ENCODE assay signal across 8 mouse cellular contexts in the genomic region with DNA sequence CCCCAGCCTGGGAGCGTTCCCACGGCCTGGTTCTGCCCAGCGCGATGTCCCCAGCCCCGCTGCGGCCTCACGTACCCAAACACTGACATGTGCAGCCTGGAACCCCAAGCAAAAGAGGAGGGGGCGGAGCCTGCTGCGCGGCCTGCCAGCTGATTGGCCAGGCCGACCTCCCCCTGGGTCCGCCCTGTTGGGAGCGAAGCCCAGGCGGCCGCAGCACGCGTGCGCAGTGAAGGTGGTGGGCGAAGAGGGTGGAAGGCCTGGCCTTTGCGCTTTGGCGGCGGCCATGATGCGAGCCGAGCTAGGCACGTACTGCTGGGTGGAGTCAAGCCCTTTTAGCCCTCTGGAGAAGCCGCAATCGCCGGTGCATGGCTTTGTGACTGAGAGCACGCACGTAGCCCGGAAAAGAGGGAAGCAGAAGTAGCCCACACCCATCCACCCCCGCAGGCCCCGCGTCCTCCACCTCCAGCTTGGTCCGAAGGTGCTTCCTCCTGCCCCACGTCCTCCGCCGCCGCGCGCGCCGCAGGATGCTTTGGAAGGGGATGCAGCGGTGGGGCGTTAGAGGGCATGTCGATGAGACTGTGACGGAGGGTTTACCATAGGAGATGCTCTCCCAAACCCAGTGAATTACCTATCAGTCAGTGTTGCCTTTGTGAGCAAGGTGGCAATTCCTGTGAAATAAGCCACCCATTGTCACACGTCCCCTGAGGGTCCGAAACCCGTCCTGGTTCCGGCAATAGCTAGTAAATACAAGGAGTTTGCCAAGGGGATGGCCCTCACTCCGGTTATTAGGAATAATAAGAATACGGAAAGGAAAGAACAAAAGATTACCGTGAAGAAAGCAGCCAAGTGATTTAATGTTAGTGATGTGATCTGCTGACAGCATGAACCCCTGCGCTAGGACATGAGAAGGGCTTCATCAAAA. TPM values are rescaled to one million over a fixed set of nuclear protein-coding genes. Genes with fewer than 3 reads are reported as not detected.
DNase-seq lines count a peak whose midpoint lies in the region; ATAC-seq lines count a peak whose summit lies in the region.

No protein-coding gene starts in this region.

- H3K36me3 ChIP-seq in heart, embryonic 13.5 days = peaks cover 26% of the 10 kb centered on the region
- H3K36me3 ChIP-seq in liver, embryonic 12.5 days = peaks cover 25% of the 10 kb centered on the region
- H3K36me3 ChIP-seq in stomach, embryonic 15.5 days = peaks cover 14% of the 10 kb centered on the region

- peak overlapping the region; percentile 85 for H3K9ac ChIP-seq in heart, embryonic 13.5 days
- peak overlapping the region; percentile 80 for H3K9ac ChIP-seq in liver, embryonic 12.5 days
- H3K9ac ChIP-seq in stomach, embryonic 15.5 days = peak overlapping the region; percentile 35; the same call in 1 of the 2 replicates

- no peaks in the 10 kb centered on the region for H3K27me3 ChIP-seq in heart, embryonic 13.5 days (replicated peaks)
- no peaks in the 10 kb centered on the region for H3K27me3 ChIP-seq in liver, embryonic 12.5 days (replicated peaks)
- no peaks in the 10 kb centered on the region for H3K27me3 ChIP-seq in stomach, embryonic 15.5 days (replicated peaks)

- WGBS in heart, embryonic 13.5 days = 6% methylated on average over 55 of the region's 55 CpGs
- 7% methylated on average over 55 of the region's 55 CpGs for WGBS in liver, embryonic 12.5 days (ENCODE audit: insufficient replicate concordance)
- 5% methylated on average over 55 of the region's 55 CpGs for WGBS in stomach, embryonic 15.5 days

- H3K9me3 ChIP-seq in heart, embryonic 13.5 days = no peaks in the 10 kb centered on the region
- H3K9me3 ChIP-seq in liver, embryonic 12.5 days (replicated peaks) = no peaks in the 10 kb centered on the region
- H3K9me3 ChIP-seq in stomach, embryonic 15.5 days = no peaks in the 10 kb centered on the region

- peaks cover 19% of the 10 kb centered on the region for H3K4me1 ChIP-seq in heart, embryonic 13.5 days
- H3K4me1 ChIP-seq in liver, embryonic 12.5 days = peaks cover 19% of the 10 kb centered on the region
- peaks cover 4% of the 10 kb centered on the region; the same call in 1 of the 2 replicates for H3K4me1 ChIP-seq in stomach, embryonic 15.5 days

- DNase-seq in CD4-positive helper T cell, adult 2 months (ENCODE audit: low read depth, low spot score) = peak; percentile 98
- DNase-seq in brain, embryonic 18.5 days (ENCODE audit: low read depth, low spot score) = peak; percentile 94
- DNase-seq in kidney, postnatal 10 days = peak; percentile 99
- DNase-seq in natural killer cell, adult 2 months (ENCODE audit: low spot score in 2 of 2) = peak; percentile 96 to 97

- peak overlapping the region; percentile 97 for H3K27ac ChIP-seq in heart, embryonic 13.5 days (replicated peaks)
- peak overlapping the region; percentile 92 for H3K27ac ChIP-seq in liver, embryonic 12.5 days
- peak overlapping the region; percentile 97 for H3K27ac ChIP-seq in stomach, embryonic 15.5 days

- H3K4me2 ChIP-seq in heart, embryonic 13.5 days = peak overlapping the region; percentile 93
- H3K4me2 ChIP-seq in liver, embryonic 12.5 days = peak overlapping the region; percentile 77
- H3K4me2 ChIP-seq in stomach, embryonic 15.5 days = peak overlapping the region; percentile 74

- peak; percentile 99 for ATAC-seq in erythroid progenitor cell, adult 5-6 weeks (replicated peaks; ENCODE audit: low FRiP score, poor library complexity, severe bottlenecking)
- ATAC-seq in heart, embryonic 13.5 days (ENCODE audit: extremely low read depth, insufficient number of reproducible peaks, low FRiP score, low TSS enrichment) = peak; percentile 99
- peak; percentile 99 for ATAC-seq in liver, embryonic 12.5 days
- ATAC-seq in stomach, embryonic 15.5 days (ENCODE audit: insufficient read depth, low FRiP score, low read depth) = peak; percentile 98

- peak overlapping the region; percentile 66 for H3K4me3 ChIP-seq in heart, embryonic 13.5 days
- H3K4me3 ChIP-seq in liver, embryonic 12.5 days = peak overlapping the region; percentile 71
- peak overlapping the region; percentile 53 for H3K4me3 ChIP-seq in stomach, embryonic 15.5 days (replicated peaks)

RNA-seq across cellular contexts. Expression of a gene that starts 0.9 kb away (rescaled TPM):
- not detected in 2 replicates for total RNA-seq in erythroid progenitor cell, adult 5-6 weeks (2015; ENCODE audit: low replicate concordance)
- not detected in 2 replicates for total RNA-seq in erythroid progenitor cell, adult 5-6 weeks (2017; ENCODE audit: low replicate concordance)
- polyA plus RNA-seq in heart, embryonic 13.5 days (2015; fragmentation: Nextera tagmentation; extraction: Ambion mirVana) = 0.69 and 1.2 TPM in 2 replicates
- 0.16 TPM in 1 of 2 replicates, not detected in the other for polyA plus RNA-seq in liver, embryonic 12.5 days (2016; fragmentation: Nextera tagmentation; extraction: Ambion mirVana)
- 0.50 and 0.62 TPM in 2 replicates for polyA plus RNA-seq in stomach, embryonic 15.5 days (2015; fragmentation: Nextera tagmentation; extraction: Ambion mirVana)

RNA-seq across cellular contexts. Expression of a gene that starts 5.5 kb away (rescaled TPM):
- total RNA-seq in erythroid progenitor cell, adult 5-6 weeks (2015; ENCODE audit: low replicate concordance) = 3.6 and 15.5 TPM in 2 replicates
- not detected in 2 replicates for total RNA-seq in erythroid progenitor cell, adult 5-6 weeks (2017; ENCODE audit: low replicate concordance)
- 9.8 and 18.6 TPM in 2 replicates for polyA plus RNA-seq in heart, embryonic 13.5 days (2015; fragmentation: Nextera tagmentation; extraction: Ambion mirVana)
- 8.8 and 9.6 TPM in 2 replicates for polyA plus RNA-seq in liver, embryonic 12.5 days (2016; fragmentation: Nextera tagmentation; extraction: Ambion mirVana)
- polyA plus RNA-seq in stomach, embryonic 15.5 days (2015; fragmentation: Nextera tagmentation; extraction: Ambion mirVana) = 30.8 and 31.8 TPM in 2 replicates

RNA-seq across cellular contexts. Expression of a gene that starts 24.7 kb away (rescaled TPM):
- total RNA-seq in erythroid progenitor cell, adult 5-6 weeks (2015; ENCODE audit: low replicate concordance) = 22.7 and 27.2 TPM in 2 replicates
- 27.5 and 32.0 TPM in 2 replicates for total RNA-seq in erythroid progenitor cell, adult 5-6 weeks (2017; ENCODE audit: low replicate concordance)
- polyA plus RNA-seq in heart, embryonic 13.5 days (2015; fragmentation: Nextera tagmentation; extraction: Ambion mirVana) = 57.7 and 60.4 TPM in 2 replicates
- polyA plus RNA-seq in liver, embryonic 12.5 days (2016; fragmentation: Nextera tagmentation; extraction: Ambion mirVana) = 38.3 and 45.4 TPM in 2 replicates
- 93.2 and 96.1 TPM in 2 replicates for polyA plus RNA-seq in stomach, embryonic 15.5 days (2015; fragmentation: Nextera tagmentation; extraction: Ambion mirVana)

RNA-seq across cellular contexts. Expression of a gene that starts 25.0 kb away (rescaled TPM):
- not detected in 2 replicates for total RNA-seq in erythroid progenitor cell, adult 5-6 weeks (2015; ENCODE audit: low replicate concordance)
- total RNA-seq in erythroid progenitor cell, adult 5-6 weeks (2017; ENCODE audit: low replicate concordance) = not detected in 2 replicates
- 2.0 and 2.2 TPM in 2 replicates for polyA plus RNA-seq in heart, embryonic 13.5 days (2015; fragmentation: Nextera tagmentation; extraction: Ambion mirVana)
- 1.1 and 1.2 TPM in 2 replicates for polyA plus RNA-seq in liver, embryonic 12.5 days (2016; fragmentation: Nextera tagmentation; extraction: Ambion mirVana)
- 3.8 and 4.1 TPM in 2 replicates for polyA plus RNA-seq in stomach, embryonic 15.5 days (2015; fragmentation: Nextera tagmentation; extraction: Ambion mirVana)

Comparison
In these comparisons a context has a peak if more than half of its experiments do, and no peak if none do; other contexts are left out.
1. Peak in every context shown above with its lines: DNase-seq, ATAC-seq, H3K4me3 ChIP-seq and H3K27ac ChIP-seq.
2. H3K9ac ChIP-seq: peak in every context shown above with its lines; median percentile 85 in heart, embryonic 13.5 days; 80 in liver, embryonic 12.5 days; 35 in stomach, embryonic 15.5 days.